Mouse (Mus musculus) right cerebral cortex, postnatal 10 days (tissue): ENCODE data around the gene Gm10799.

Experiments
- DNase-seq, 2 experiments: peaks; one replicate each; pipeline ENCODE4 v3.0.0; 2021; ENCODE audit warnings: low spot score in 2 of 2

Gm10799 gene

DNA sequence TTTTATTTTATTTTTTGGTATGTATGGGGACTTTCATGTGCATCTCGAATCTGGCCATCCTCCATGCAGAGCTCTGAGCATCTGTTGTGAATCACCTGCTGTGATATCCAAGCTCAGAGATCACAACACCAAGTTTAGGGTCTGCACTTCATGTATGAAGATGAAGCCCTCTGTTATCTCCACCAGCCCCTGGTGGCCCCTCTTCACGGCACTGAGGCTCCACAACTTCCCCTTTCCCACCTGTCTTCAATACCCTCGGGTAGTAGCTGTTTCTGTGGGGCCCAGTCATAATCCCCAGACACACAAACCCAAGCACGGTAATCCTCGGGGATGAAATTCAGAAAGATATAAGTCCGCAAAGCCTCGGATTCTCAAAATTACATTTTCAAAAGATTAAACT lies 45.3 kb downstream of the Gm10799 start:
- DNase-seq: no peak
